Mouse (Mus musculus): ENCODE data around the gene Dcakd. TPM values are rescaled to one million over a fixed set of nuclear protein-coding genes. Genes with fewer than 3 reads are reported as not detected.

The Dcakd gene
- polyA plus RNA-seq, 1 experiment from 2014 or later, result 36.8 TPM

- TF ChIP-seq CTCF (IDR thresholded peaks at IDR 0.05; ENCODE audit: low read depth), result no peak
- no peak for TF ChIP-seq EP300 (optimal IDR thresholded peaks at IDR 0.05)
- no peak overlapping the region for H3K9ac ChIP-seq (ENCODE audit: low read length)
- DNase-seq (ENCODE audit: low spot score), result no peak
Observed at GRCm38 (mm10) chr11:103008558-103008957, 19.6 kb downstream of the Dcakd start.

GRCm38 (mm10) chr11:103007001-103007340, 21.2 kb downstream of the Dcakd start:
- H3K4me3 ChIP-seq (ENCODE audit: low read depth, low read length), result no peak overlapping the region
- TF ChIP-seq CTCF (IDR thresholded peaks at IDR 0.05; ENCODE audit: low read depth) (no peak), EP300 (optimal IDR thresholded peaks at IDR 0.05) (no peak)
- no peak for DNase-seq (ENCODE audit: low spot score)
- H3K27me3 ChIP-seq (ENCODE audit: control insufficient read depth, insufficient read depth, low read length), result no peaks in the 10 kb centered on the region
- no peak overlapping the region for H3K27ac ChIP-seq (replicated peaks)
- ATAC-seq (ENCODE audit: low FRiP score, low TSS enrichment), result no peak
- 0 out of 2 replicates have a peak, but pooled peaks cover 3% of the 10 kb centered on the region for H3K4me1 ChIP-seq (replicated peaks; ENCODE audit: control insufficient read depth, insufficient read depth)
- no peaks in the 10 kb centered on the region for H3K9me3 ChIP-seq (ENCODE audit: control insufficient read depth, low read length)
- WGBS, result 67% methylated on average over 6 of the region's 6 CpGs
- H3K4me2 ChIP-seq (replicated peaks; ENCODE audit: low read depth), result no peak overlapping the region
- no peak overlapping the region for H3K9ac ChIP-seq (ENCODE audit: low read length)
- H3K36me3 ChIP-seq (ENCODE audit: control insufficient read depth, insufficient read depth, low read length), result no peaks in the 10 kb centered on the region

More at GRCm38 (mm10) chr11:103008558-103008957, 19.6 kb downstream of the Dcakd start:
- 0 out of 2 replicates have a peak, but pooled peaks cover under 1% of the 10 kb centered on the region for H3K4me1 ChIP-seq (replicated peaks; ENCODE audit: control insufficient read depth, insufficient read depth)
- no peaks in the 10 kb centered on the region for H3K27me3 ChIP-seq (ENCODE audit: control insufficient read depth, insufficient read depth, low read length)
- WGBS, result 54% methylated on average over 7 of the region's 7 CpGs
- no peak overlapping the region for H3K4me3 ChIP-seq (ENCODE audit: low read depth, low read length)
- ATAC-seq (ENCODE audit: low FRiP score, low TSS enrichment), result no peak
- no peaks in the 10 kb centered on the region for H3K36me3 ChIP-seq (ENCODE audit: control insufficient read depth, insufficient read depth, low read length)
- no peaks in the 10 kb centered on the region for H3K9me3 ChIP-seq (ENCODE audit: control insufficient read depth, low read length)
- no peak overlapping the region for H3K27ac ChIP-seq (replicated peaks)
- H3K4me2 ChIP-seq (replicated peaks; ENCODE audit: low read depth), result no peak overlapping the region

- 0 out of 2 replicates have a peak, but pooled peaks cover 3% of the 10 kb centered on the region for H3K4me1 ChIP-seq (replicated peaks; ENCODE audit: control insufficient read depth, insufficient read depth)
- no peak overlapping the region for H3K27ac ChIP-seq (replicated peaks)
- no peaks in the 10 kb centered on the region for H3K36me3 ChIP-seq (ENCODE audit: control insufficient read depth, insufficient read depth, low read length)
- H3K27me3 ChIP-seq (ENCODE audit: control insufficient read depth, insufficient read depth, low read length), result no peaks in the 10 kb centered on the region
- H3K9ac ChIP-seq (ENCODE audit: low read length), result no peak overlapping the region
- ATAC-seq (ENCODE audit: low FRiP score, low TSS enrichment) (no peak), DNase-seq (ENCODE audit: low spot score) (no peak)
- no peaks in the 10 kb centered on the region for H3K9me3 ChIP-seq (ENCODE audit: control insufficient read depth, low read length)
- H3K4me2 ChIP-seq (replicated peaks; ENCODE audit: low read depth), result no peak overlapping the region
- no peak overlapping the region for H3K4me3 ChIP-seq (ENCODE audit: low read depth, low read length)
- TF ChIP-seq CTCF (IDR thresholded peaks at IDR 0.05; ENCODE audit: low read depth) (no peak), EP300 (optimal IDR thresholded peaks at IDR 0.05) (no peak)
- WGBS, result 80% methylated on average over 7 of the region's 7 CpGs
Observed at GRCm38 (mm10) chr11:103006286-103007000, 21.7 kb downstream of the Dcakd start.

GRCm38 (mm10) chr11:103005254-103005981, 22.7 kb downstream of the Dcakd start:
- H3K4me1 ChIP-seq (replicated peaks; ENCODE audit: control insufficient read depth, insufficient read depth), result 0 out of 2 replicates have a peak, but pooled peaks cover 3% of the 10 kb centered on the region
- no peak overlapping the region for H3K4me2 ChIP-seq (replicated peaks; ENCODE audit: low read depth)
- no peaks in the 10 kb centered on the region for H3K9me3 ChIP-seq (ENCODE audit: control insufficient read depth, low read length)
- H3K27me3 ChIP-seq (ENCODE audit: control insufficient read depth, insufficient read depth, low read length), result no peaks in the 10 kb centered on the region
- no peak overlapping the region for H3K4me3 ChIP-seq (ENCODE audit: low read depth, low read length)
- DNase-seq (ENCODE audit: low spot score) (no peak), ATAC-seq (ENCODE audit: low FRiP score, low TSS enrichment) (no peak)
- no peak overlapping the region for H3K27ac ChIP-seq (replicated peaks)
- H3K36me3 ChIP-seq (ENCODE audit: control insufficient read depth, insufficient read depth, low read length), result no peaks in the 10 kb centered on the region
- 66% methylated on average over 11 of the region's 11 CpGs for WGBS
- H3K9ac ChIP-seq (ENCODE audit: low read length), result no peak overlapping the region
- no peak for TF ChIP-seq EP300 (optimal IDR thresholded peaks at IDR 0.05)
- no peak for TF ChIP-seq CTCF (IDR thresholded peaks at IDR 0.05; ENCODE audit: low read depth)

- H3K9me3 ChIP-seq (ENCODE audit: control insufficient read depth, low read length), result no peaks in the 10 kb centered on the region
- H3K4me2 ChIP-seq (replicated peaks; ENCODE audit: low read depth), result no peak overlapping the region
- TF ChIP-seq EP300 (optimal IDR thresholded peaks at IDR 0.05), result no peak
- TF ChIP-seq CTCF (IDR thresholded peaks at IDR 0.05; ENCODE audit: low read depth), result no peak
- no peaks in the 10 kb centered on the region; the same call in 1 of the 2 replicates for H3K36me3 ChIP-seq (ENCODE audit: control insufficient read depth, insufficient read depth, low read length)
- no peak overlapping the region for H3K4me3 ChIP-seq (ENCODE audit: low read depth, low read length)
- H3K27me3 ChIP-seq (ENCODE audit: control insufficient read depth, insufficient read depth, low read length), result no peaks in the 10 kb centered on the region
- H3K27ac ChIP-seq (replicated peaks), result no peak overlapping the region; the same call in 1 of the 2 replicates
- 57% methylated on average over 1 of the region's 1 CpGs for WGBS
- 0 out of 2 replicates have a peak, but pooled peaks cover 3% of the 10 kb centered on the region for H3K4me1 ChIP-seq (replicated peaks; ENCODE audit: control insufficient read depth, insufficient read depth)
- H3K9ac ChIP-seq (ENCODE audit: low read length), result no peak overlapping the region
- no peak for DNase-seq (ENCODE audit: low spot score)
- no peak for ATAC-seq (ENCODE audit: low FRiP score, low TSS enrichment)
Observed at GRCm38 (mm10) chr11:103004852-103005251, 23.3 kb downstream of the Dcakd start.

Data from stomach, postnatal 0 days (tissue).